Mouse (Mus musculus) left cerebral cortex, postnatal 4 days (tissue): ENCODE data around the gene Gsdma2. TPM values are rescaled to one million over a fixed set of nuclear protein-coding genes. Genes with fewer than 3 reads are reported as not detected.
"Not testable (repeated sequence)": the region's sequence is repeated elsewhere in the genome, so short reads cannot be mapped to it uniquely, and the experiment has no call there.

Experiments used
- DNase-seq: peaks from one replicate; pipeline ENCODE4 v3.0.0-alpha.2; 2022
- intact Hi-C: fragments of 180-260 bp; cut with DNase I; formaldehyde crosslinking; loops from one replicate; pipeline ENCODE4 v1.15.1; 2025
- total RNA-seq, 2 experiments: library from RNA; stranded (reverse); gene quantifications; 2 replicates each; pipeline ENCODE4 v1.2.3; 2021

The Gsdma2 gene
- total RNA-seq, result not detected

DNA sequence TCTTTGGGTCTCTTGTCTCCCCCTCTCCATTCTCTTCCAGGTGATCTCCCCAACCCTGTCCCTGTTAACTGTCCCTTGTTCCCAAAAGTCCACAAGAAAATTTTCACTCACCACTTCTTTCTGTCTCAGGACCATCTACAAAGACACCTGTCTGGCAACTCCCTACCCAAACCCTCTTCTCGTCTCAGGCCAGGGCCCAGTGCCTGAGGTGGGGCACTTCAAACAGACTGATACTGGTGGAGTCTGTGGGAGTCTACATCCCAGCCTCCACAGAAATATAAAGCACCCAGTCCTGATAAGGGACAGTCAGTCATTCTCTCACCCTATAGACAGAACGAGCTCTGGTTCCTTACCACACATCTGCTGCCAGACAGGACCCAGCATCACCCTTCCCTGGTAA, at the start of gene Gsdma2:
Gene Gsdma2, plus strand, starts transcription at position 301 of the 400 bp plus-strand sequence.
- intact Hi-C loops, result no loop called here
- no peak for DNase-seq

GRCm38 (mm10) chr11:98597363-98597762, 49.2 kb upstream of the Gsdma2 start:
- intact Hi-C loops, result no loop called here
- DNase-seq, result peak; percentile 49

- intact Hi-C loops, result no loop called here
- DNase-seq, result no peak
Measured at GRCm38 (mm10) chr11:98597991-98598390, 48.6 kb upstream of the Gsdma2 start, which contains the start of gene Lrrc3c. TSS of gene Lrrc3c (plus strand) at chr11:98598291.

GRCm38 (mm10) chr11:98598851-98599290, 47.7 kb upstream of the Gsdma2 start:
- peak; percentile 67 for DNase-seq
- intact Hi-C loops, result no loop called here

DNA sequence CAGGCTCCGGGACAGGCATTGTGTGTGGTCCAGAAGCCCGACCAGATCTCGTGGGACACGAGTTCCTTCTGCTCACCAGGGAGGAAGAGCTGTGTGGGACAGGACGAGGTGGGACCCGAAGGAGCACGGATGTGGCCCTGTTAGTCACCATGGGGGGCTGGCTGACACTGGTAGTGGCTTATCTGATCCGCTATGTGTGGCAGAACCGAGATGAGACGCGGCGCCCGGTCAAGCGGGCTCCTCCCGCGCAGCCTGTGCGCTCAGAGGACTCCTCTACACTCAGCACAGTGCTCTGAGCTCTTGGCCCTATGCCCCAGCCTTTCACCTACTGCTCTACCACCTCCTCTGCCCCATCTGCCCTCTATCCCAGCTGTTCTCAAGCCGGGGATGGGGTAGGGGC, 47.3 kb upstream of the Gsdma2 start:
- DNase-seq, result peak; percentile 24
- intact Hi-C loops, result no loop called here

- intact Hi-C loops, result no loop called here
- DNase-seq, result no peak
Measured at GRCm38 (mm10) chr11:98602090-98602690, 44.4 kb upstream of the Gsdma2 start.

- DNase-seq, result no peak
- intact Hi-C loops, result no loop called here
Measured at GRCm38 (mm10) chr11:98603953-98604352, 42.6 kb upstream of the Gsdma2 start.

DNA sequence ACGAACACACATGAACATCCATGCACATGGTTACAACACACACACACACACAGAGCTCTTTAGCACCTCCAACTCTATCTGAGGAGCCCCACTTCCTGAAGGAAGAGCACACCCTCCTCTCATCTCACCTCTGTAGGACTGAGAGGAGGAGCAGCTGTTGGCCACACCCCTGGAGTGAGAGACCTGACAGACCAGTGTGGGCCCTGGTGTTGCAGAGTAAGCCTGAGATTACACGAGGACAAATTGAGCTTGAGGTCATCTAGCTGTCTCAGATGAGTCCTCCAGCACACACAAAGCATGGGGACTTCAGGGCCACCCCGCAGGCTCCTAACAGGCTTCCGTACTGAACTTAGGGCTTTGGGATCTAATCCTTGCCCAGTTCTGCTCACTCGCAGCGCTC, 41.6 kb upstream of the Gsdma2 start:
- not testable (repeated sequence) for DNase-seq
- intact Hi-C loops, result loop anchor here (5.0 kb wide), 1 partner anchor 72 kb away; no protein-coding TSS in a partner anchor

- intact Hi-C loops, result loop anchor here (5.0 kb wide), 1 partner anchor 71 kb away; no protein-coding TSS in a partner anchor
- no peak for DNase-seq
Measured at GRCm38 (mm10) chr11:98606763-98607162, 39.8 kb upstream of the Gsdma2 start.

DNA sequence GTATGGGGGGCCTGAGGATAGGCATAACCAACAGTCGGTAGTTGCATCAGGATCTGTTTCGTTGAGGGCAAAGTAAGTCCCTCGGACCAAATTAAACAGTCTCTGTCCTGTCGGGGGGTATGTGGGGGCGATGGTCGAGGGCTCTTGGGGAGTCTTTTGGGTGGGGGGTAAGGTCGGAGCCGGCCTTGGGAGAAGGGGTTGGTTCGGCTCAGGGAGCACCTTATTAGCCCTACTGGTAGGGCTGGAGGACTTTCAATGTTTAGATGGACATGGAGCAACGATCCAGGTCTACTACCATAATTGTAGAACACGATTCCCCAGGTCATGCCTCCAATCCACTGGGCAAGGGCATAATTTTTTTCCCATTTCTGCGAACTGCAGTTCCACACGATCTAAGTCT, 25.8 kb upstream of the Gsdma2 start:
- DNase-seq, result no peak
- intact Hi-C loops, result no loop called here

- DNase-seq, intact Hi-C loops: not testable (repeated sequence)
Measured at GRCm38 (mm10) chr11:98623981-98624380, 22.6 kb upstream of the Gsdma2 start.

- intact Hi-C loops, DNase-seq: not testable (repeated sequence)
Measured at GRCm38 (mm10) chr11:98624381-98624780, 22.2 kb upstream of the Gsdma2 start.

DNA sequence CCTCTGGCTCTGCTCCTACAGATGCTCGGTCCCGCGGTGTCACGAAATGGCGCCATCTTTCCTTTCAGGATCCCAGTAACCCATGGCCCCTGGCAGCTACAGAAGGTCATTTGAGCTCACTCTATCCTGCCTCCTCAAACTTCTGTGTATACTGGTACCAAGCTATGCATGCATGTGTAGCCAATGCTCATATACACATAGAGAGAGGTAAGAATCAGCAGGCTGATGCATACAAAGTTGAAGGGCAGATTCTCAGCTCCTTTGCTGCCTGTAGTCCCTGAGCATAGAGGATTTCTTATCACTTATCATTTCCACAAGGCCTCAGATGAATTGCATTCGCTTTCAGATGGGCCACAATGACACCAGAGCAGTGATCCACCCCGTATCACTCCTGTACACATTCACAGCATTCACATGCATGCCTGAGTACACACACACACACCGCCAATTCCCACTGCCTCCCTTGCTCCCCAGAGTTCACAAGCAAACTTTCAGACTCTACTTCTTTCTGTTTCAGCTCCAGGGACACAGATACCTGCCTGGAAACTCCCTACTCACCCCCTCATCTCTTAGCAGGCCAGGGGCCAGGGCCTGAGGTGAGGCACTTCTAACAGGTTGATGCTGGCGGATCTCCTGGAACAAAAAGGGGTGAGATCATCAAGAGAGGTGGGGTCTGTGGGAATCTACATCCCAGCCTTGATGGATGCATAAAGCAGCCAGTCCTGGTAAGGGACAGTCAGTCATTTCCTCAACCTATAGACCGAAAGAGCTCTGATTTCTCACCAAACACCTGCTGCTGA, 20.7 kb upstream of the Gsdma2 start, which contains the start of the genes Gm12355 and Gsdma3:
Gene Gm12355, minus strand, starts transcription at position 51 of the 800 bp plus-strand sequence.
Gene Gsdma3, plus strand, starts transcription at position 750 of the 800 bp plus-strand sequence.
- intact Hi-C loops, result no loop called here

DNA sequence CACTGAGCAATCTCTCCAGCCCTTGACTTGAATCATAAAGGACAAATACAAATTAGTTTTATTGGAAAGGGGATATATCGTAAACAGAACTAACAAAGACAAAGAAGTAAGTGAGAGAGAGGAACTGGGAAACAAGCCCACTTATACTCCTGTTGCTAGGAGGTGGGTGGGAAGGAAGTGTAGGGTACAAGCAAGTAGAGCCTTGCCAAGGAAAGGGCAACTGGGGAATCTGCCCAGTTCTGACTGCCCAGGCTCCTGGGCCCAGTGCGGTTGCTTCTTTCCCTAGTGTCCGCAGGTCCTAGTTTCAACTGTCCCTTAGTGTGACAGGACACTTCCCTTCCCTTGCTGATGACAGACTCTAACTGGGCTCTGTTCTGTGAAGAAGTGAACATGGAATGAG, 17.9 kb upstream of the Gsdma2 start:
- intact Hi-C loops, result no loop called here
- DNase-seq, result no peak

More for the DNA sequence above, 20.7 kb upstream of the Gsdma2 start, which contains the start of the genes Gm12355 and Gsdma3:
- DNase-seq, result no peak

DNA sequence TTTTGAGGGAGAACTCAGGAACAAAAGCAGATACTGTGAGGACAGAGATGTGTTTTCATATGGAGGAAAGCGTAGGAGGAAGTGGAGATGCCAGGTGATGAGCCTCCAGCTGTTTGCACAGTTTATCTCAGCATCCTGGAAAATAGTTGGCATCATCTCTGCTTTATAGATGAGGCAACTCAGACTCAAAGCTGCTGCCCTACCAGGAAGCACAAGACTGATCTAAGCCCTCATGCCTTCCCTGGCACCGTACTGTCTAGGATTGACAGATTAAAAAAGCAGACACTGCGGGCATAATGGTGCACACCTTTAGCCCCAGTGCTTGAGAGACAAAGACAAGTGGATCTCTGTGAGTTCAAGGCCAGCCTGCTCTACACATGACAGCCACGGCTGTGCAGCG, 15.9 kb upstream of the Gsdma2 start:
- intact Hi-C loops, result no loop called here

DNA sequence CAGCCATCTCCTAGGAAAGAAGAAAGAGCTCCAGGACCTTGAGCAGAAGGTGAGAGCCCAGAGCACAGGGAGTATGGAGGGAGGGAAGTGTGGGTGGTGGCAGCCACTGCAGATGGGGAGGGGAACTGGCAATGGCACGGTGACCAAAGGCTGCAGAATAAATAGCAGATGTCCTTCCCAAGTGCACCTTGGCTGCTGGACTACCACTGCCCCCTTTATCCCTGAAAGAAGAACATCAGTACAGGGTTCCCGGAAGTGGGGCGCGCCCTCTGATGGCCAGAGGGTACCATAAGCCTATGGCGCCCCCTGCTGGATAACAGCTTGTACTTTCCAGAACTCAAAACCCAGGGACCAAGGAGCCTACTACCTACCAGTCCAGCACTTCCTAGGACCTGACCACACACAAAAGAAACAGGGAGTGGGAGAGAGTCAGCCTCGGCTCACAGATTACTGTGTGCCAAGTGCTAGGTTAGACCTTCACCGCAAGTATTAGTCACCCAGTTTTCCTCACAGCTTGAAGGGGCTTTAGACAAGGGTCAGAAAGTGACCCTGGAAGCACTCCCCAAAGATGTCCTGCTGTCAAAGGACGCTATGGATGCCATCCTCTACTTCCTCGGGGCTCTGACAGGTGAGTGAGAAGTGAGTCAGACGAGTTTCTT, 11.1 kb upstream of the Gsdma2 start:
- intact Hi-C loops, result not testable (repeated sequence)

More for the DNA sequence above, 15.9 kb upstream of the Gsdma2 start:
- no peak for DNase-seq

GRCm38 (mm10) chr11:98637501-98637900, 9.1 kb upstream of the Gsdma2 start:
- no peak for DNase-seq
- intact Hi-C loops, result no loop called here

More for the DNA sequence above, 11.1 kb upstream of the Gsdma2 start:
- DNase-seq, result peak; percentile 24

- no peak for DNase-seq
- intact Hi-C loops, result no loop called here
Measured at GRCm38 (mm10) chr11:98640091-98640490, 6.5 kb upstream of the Gsdma2 start.

DNA sequence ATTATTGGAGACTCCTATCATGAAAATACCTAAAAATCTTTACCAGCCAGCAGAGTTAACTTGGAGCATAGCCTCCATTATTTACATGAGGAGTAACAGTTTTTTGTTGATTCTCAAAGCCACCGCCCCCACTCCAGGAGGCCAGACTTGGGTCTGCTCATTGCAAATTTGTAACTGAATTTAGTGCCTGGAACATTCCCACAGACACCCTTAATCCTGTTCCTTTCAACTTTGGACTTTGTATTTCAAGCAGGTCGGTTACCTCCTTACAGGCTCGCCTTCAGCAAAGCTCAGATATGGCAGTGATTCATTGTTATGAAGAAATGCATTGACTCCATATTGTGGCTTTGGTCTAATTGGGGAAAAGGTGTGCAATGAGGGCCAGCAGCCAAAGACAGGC, 1.8 kb upstream of the Gsdma2 start:
- no peak for DNase-seq
- intact Hi-C loops, result no loop called here

DNA sequence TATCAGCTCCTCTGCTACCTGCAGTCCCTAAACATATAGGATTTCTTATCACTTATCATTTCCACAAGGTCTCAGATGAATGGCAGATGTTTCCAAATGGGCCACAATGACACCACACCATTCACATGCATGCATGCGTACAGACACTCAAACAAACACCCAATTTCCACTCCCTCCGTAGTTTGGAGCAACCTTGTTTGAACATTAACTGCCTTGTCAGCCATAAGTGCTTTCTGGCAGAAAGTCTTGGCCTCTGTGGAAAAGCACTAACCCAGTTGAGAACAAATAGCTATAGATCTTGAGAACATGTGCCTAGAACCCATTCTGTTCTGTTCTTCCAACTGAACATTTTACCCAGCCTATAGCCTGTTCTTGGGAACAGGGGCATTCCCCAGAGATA, 613 bp upstream of the Gsdma2 start:
- no peak for DNase-seq
- intact Hi-C loops, result no loop called here

DNA sequence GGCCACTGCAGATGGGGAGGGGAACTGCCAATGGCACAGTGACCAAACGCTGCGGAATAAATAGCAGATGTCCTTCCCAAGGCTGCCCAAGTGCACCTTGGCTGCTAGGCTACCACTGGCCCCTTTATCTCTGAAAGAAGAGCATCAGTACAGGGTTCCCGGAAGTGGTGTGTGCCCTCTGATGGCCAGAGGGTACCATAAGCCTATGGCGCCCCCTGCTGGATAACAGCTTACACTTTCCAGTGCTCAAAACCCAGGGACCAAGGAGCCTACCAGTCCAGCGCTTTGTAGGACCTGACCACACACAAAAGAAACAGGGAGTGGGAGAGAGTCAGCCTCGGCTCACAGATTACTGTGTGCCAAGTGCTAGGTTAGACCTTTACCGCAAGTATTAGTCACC, 8.5 kb downstream of the Gsdma2 start:
- intact Hi-C loops, result not testable (repeated sequence)
- peak; percentile 58 for DNase-seq
